Mouse (Mus musculus) macrophage (primary cell): ENCODE results near the gene 1810010H24Rik. TPM values are rescaled to one million over a fixed set of nuclear protein-coding genes. Genes with fewer than 3 reads are reported as not detected.
"Not testable (repeated sequence)": the region's sequence is repeated elsewhere in the genome, so short reads cannot be mapped to it uniquely, and the experiment has no call there.

Experiments
- H3K27ac ChIP-seq: fragments of 350-480 bp; formaldehyde crosslinking; 2 replicates; pipeline ENCODE4 v1.9.0; 2021
- H3K36me3 ChIP-seq: fragments of 350-480 bp; formaldehyde crosslinking; 2 replicates; pipeline ENCODE4 v1.9.0; 2021; ENCODE audit errors: inconsistent target
- H3K4me3 ChIP-seq: fragments of 350-480 bp; formaldehyde crosslinking; 2 replicates; pipeline ENCODE4 v1.9.0; 2021; ENCODE audit errors: inconsistent target
- H3K79me2 ChIP-seq: fragments of 350-480 bp; formaldehyde crosslinking; 2 replicates; pipeline ENCODE4 v1.9.0; 2021; ENCODE audit errors: inconsistent target
- WGBS: methylation state at CpG from one replicate; pipeline ENCODE4 v1.1.7; 2026; ENCODE audit warnings: inconsistent platforms; ENCODE audit not compliant: missing documents; 5-methylcytosine and 5-hydroxymethylcytosine counted together
- polyA plus RNA-seq: library from polyadenylated mRNA; stranded (reverse); fragments of 250-400 nt; gene quantifications from 3 replicates; pipeline ENCODE4 v1.2.4, GENCODE M21; 2018; ENCODE audit warnings: inconsistent platforms

1810010H24Rik gene
- polyA plus RNA-seq, 1 experiment from 2014 or later = 0.27 TPM

DNA sequence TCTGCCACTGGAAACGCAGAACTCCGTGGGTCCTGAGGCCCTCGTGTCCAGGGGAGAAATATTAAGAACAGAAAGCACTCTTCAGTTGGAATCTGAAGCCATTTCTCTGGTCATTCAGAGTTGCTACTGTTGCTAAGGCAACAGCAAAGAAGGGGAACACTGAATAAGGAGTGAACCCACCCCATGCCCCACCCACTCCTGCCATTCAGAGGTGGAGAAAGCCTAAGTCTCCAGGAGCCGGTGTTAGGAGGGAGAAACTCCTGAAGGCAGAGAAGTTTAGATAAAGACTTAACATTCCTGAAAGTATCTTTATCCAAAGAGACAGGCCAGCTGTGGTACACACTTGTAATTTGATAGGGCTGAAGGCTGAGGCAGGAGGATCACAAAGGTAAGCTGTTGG is 6.2 kb upstream of the 1810010H24Rik start:
- 81% methylated on average over 4 of the region's 4 CpGs for WGBS
- H3K4me3 ChIP-seq = no peak overlapping the region
- no peak overlapping the region for H3K27ac ChIP-seq
- no peaks in the 10 kb centered on the region for H3K36me3 ChIP-seq
- H3K79me2 ChIP-seq = no peaks in the 10 kb centered on the region

DNA sequence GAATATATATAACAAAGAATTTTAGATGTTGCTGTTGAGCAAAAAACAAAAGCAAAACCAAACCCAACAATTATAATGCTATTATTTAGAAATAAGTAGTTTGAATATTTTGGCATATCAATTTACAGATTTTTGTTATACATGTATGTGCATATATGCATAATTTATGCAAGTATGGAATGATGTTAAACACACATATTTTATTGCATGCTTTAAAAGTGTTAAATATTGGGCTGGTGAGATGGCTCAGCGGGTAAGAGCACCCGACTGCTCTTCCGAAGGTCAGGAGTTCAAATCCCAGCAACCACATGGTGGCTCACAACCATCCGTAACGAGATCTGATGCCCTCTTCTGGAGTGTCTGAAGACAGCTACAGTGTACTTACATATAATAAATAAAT is 5.8 kb upstream of the 1810010H24Rik start:
- not testable (repeated sequence) for H3K36me3 ChIP-seq, H3K4me3 ChIP-seq, H3K27ac ChIP-seq, H3K79me2 ChIP-seq
- no CpG with 5 or more reads among the region's 5 CpGs for WGBS

DNA sequence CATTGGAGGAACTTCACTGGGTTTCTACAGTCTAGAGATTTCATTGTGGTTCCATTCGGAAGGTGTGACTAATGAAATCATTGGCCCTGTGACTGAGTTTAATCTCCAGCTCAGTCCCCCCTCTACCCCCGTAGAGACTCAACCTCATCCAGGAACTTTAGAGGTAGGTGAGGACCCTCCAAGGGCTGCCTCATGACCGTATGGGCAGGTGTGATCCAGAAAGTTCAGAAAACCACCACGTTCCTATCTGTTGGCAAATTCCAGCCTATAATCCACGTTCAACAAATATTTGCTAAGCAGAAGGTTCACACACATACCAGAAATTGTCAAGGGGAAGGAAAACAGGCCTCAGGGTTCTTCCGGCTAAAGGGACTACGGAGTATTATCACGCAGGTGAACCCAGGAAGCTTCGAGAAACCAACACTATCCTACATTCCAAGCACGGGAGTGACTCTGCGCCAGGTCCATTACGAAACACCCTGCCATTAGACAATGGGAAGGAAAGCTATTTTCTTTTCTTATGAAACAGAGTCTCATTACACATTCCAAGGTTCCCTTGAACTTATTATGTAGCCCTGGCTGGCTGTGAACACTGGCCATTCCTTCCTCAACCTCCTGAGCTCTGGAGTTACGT is 3.3 kb upstream of the 1810010H24Rik start:
- Histone ChIP-seq H3K79me2 (no peaks in the 10 kb centered on the region), H3K27ac (no peak overlapping the region), H3K36me3 (no peaks in the 10 kb centered on the region), H3K4me3 (no peak overlapping the region)
- WGBS = 90% methylated on average over 13 of the region's 13 CpGs

DNA sequence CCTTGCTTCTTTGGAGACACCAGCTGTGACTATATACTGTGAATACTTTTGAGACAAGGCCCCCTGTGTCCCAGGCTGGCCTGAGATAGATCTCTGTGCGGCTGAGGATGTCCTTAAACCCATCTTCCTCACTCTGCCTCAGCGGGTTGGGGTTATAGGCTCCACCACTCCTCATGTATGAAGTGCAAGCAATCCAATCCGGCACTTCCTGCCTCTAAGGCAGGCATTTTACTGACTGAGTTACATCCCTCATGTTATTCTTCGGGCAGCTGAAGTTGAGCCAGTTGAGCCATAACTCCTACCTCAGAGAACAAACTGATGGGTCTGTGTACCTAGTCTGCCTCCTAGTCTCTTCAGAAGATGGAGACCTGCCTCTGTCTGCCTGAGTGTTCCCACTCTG is 1.1 kb upstream of the 1810010H24Rik start:
- Histone ChIP-seq H3K36me3 (no peaks in the 10 kb centered on the region), H3K27ac (no peak overlapping the region), H3K4me3 (no peak overlapping the region), H3K79me2 (no peaks in the 10 kb centered on the region)
- 88% methylated on average over 4 of the region's 4 CpGs for WGBS

DNA sequence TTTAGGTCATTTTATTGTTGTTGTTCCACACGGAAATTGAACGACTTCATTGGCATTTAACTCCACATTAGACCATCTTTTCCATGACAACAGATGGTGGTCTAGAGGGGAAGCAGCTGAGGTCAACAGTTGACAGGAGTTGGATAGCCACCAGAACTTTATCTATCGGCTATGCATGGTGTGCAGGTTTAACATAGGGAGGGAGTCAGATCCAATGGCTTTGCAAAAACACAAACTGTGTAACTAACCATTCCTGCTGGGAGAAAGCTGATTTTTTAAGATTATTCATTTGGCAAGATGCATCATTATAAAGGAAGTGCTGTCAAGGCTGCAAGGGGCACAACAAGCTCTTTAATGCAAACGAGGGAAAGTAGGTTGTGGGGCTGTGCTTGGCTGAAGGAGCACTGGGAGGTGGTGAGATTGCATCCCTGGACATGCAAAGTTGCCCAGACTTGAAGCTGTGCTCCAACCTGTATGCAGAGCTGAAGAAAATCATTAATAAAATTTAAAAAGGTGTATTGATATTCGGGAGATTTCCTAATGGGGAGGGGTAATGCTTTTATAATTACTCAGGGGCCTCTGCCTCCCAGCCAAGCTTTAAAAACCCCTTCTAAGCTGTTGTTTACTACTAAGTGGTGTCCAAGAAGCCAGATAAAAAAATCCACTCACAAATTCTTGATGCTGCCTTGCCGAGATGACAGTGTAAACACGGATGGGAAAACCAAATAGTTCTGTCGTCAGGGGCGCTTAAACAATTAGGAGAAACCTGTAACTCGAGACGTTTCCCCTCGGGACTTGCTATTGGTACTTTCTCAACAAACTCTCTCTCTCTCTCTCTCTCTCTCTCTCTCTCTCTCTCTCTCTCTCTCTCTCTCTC is 1.3 kb downstream of the 1810010H24Rik start:
- Histone ChIP-seq H3K27ac (no peak overlapping the region), H3K4me3 (peak overlapping the region; percentile 34; the same call in 1 of the 2 replicates), H3K36me3 (no peaks in the 10 kb centered on the region), H3K79me2 (no peaks in the 10 kb centered on the region)
- WGBS = 12% methylated on average over 12 of the region's 12 CpGs

DNA sequence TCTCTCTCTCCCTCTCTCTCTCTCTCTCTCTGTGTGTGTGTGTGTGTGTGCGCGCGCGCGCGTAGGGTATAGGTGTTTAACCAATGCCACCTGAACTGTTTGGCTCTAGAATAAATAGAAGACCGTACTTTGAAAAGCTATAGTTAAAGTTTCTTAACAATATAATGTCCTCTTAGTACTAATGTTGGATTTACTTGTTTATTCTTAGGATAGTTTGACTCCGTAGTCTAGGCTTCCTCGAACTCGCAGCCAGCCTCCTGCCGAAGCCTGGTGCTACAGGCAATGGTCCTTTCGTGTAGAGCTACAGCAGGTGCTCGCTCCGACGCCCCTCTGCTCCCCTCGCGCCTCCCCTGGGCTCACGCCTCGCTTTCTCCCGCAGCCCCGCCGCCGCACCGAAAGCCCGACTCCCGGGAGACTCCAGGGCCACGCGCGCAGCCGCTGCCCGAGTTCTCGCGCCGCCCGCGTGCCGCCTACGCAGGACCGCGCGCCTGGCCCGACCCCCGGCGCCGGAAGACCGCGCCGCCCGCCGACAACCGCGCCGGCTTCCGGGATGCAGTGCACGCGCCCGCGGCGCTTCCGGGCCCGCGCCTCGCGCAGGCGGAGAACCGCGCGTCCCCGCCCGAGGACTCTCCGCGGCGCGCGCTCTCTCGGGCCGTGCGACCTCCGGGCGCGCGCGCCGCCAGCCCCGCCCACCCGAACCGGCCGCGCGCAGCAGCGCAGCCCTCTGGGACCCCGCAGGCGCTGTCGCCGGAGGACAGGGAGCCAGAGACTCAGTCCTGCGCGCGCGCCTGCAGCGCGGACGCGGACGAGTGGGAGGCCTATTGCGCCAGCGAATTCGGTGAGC is 2.2 kb downstream of the 1810010H24Rik start:
- H3K36me3 ChIP-seq = no peaks in the 10 kb centered on the region
- under 1% methylated on average over 73 of the region's 107 CpGs for WGBS
- no peak overlapping the region for H3K27ac ChIP-seq
- no peaks in the 10 kb centered on the region for H3K79me2 ChIP-seq
- H3K4me3 ChIP-seq = peak overlapping the region; percentile 48

DNA sequence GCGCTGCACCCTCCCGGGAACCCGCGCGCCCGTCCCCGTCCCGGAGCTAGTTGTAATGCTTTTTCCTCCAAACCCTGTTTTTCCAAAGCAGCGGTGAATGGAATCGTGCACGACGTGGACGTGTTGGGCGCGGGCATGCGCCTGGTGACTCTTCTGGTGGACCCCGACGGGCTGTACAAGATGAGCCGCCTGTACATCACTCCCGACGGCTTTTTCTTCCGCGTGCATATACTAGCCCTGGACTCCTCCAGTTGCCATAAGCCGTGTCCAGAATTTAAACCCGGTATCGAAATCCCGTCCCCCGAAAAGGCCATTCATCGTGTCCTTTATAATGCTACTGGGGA is 2.8 kb downstream of the 1810010H24Rik start:
- H3K36me3 ChIP-seq = no peaks in the 10 kb centered on the region

DNA sequence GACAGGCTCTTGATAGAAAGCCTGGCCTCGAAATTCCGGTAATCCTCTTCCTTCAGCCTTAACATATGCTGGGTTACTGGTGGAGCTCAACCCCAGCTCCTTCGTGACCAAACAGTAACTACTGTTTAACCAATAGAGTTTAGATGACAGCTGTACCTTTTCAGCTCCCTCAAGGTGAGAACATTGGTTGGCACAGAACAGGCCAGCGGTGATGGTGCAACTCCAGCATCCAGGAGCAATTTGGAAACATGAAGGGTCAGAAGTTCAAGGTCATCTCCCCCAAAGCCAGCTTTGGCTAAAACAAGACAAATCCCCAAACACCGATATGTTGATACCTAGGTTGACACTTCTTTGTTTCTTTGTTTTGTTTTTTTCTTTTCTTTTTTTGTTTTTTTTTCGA is 3.3 kb downstream of the 1810010H24Rik start:
- no peaks in the 10 kb centered on the region for H3K79me2 ChIP-seq
- no peak overlapping the region for H3K27ac ChIP-seq
- WGBS = 87% methylated on average over 6 of the region's 6 CpGs
- H3K36me3 ChIP-seq = no peaks in the 10 kb centered on the region
- H3K4me3 ChIP-seq = peak overlapping the region; percentile 48

More for the DNA sequence above, 2.8 kb downstream of the 1810010H24Rik start:
- Histone ChIP-seq H3K79me2 (no peaks in the 10 kb centered on the region), H3K27ac (no peak overlapping the region), H3K4me3 (peak overlapping the region; percentile 48)
- 4% methylated on average over 29 of the region's 29 CpGs for WGBS

DNA sequence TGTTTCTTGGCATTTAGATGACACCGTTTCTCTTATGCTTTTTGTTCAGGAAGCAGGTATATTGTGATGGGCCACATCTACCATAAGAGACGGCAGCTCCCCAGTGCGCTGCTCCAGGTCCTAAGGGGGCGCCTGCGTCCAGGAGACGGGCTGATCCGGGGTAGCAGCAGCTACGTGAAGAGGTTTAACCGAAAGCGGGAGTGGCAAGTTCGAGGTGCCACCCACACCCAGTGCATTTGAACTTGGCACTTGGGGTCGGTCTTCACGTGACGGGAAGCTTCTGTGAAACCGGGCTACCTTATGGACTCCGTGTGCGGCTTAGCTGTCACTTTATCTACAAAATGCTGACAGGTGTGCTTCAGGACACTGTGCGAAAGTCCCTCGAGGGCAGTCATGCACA is 4.1 kb downstream of the 1810010H24Rik start:
- Histone ChIP-seq H3K27ac (no peak overlapping the region), H3K79me2 (no peaks in the 10 kb centered on the region), H3K36me3 (no peaks in the 10 kb centered on the region), H3K4me3 (no peak overlapping the region)
- WGBS = 50% methylated on average over 18 of the region's 19 CpGs

DNA sequence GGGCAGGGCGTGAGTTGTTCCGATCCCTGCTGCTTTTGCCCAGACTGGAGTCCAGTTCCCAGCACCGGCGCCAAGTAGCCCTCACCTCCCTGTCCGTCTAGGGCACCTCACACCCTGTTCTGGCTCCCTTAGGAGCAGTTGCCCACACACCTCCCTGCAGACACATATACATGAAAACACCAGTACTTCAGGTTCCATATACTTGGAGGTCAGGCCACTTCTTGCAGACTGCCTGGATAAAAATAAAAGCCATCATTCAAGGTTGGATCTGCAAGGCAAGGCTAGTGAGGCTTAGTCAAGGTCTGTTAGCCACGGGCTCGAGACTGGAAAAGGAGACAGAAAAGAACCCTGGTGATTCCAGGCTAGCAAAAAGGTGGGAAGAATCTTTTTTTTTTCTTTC is 6.2 kb downstream of the 1810010H24Rik start:
- Histone ChIP-seq H3K27ac (no peak overlapping the region), H3K4me3 (no peak overlapping the region), H3K36me3 (no peaks in the 10 kb centered on the region), H3K79me2 (no peaks in the 10 kb centered on the region)
- WGBS = 85% methylated on average over 7 of the region's 7 CpGs

DNA sequence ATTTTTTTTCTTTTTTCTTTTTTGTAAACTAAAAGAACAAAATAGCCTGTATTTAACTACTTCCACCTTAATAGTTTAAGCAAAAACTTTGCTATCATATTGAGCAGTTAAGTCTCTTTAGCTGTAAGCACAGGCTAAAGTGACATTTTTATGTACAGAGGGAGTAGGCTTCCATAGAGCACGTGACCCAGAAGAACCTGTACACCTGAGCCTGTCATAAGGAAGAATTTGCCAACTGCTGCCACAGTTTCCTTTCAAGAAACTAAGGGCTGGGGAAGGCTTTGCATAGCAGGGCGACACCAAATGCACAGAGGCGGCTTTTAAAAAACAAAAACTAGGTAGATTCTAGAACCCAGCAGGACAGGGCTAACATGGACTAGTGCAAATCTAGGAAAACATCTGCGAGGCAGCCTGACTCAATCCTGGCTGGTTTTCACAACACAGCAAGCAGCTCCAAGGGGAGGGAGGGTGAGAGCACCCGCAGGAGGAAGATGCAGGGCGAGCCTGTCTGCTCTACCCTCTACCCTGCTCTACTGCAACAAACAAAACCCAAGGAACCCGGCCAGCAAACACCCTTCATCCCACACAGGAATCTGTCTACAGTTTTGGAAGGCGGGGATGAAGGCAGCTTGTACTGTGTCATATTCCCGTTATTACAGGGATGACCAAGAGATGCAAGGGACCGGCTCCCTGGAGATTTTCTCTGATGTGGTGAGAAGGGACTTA is 8.8 kb downstream of the 1810010H24Rik start:
- no peak overlapping the region for H3K27ac ChIP-seq
- H3K79me2 ChIP-seq = no peaks in the 10 kb centered on the region
- H3K36me3 ChIP-seq = no peaks in the 10 kb centered on the region; the same call in 1 of the 2 replicates
- WGBS = 94% methylated on average over 10 of the region's 10 CpGs
- H3K4me3 ChIP-seq = no peak overlapping the region

DNA sequence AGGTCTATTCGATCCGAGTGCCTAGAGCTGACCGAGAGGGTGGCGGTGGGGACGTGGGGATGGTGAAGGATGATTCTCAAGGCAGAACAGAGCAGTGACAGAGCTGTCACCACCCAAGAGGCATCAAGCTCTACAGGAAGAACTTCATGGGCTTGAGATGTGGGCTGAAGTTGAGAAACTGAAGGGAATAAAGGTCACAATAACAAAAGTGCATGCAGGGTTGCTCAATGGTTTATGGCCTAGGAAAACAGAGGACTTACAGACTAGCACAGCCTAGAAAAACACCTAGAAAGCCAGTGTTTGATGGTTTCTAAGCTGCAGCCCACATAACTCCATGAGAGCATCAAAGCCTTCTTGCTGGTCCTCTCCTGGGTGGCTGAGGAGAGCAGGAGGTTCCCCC is 13.9 kb downstream of the 1810010H24Rik start:
- Histone ChIP-seq H3K36me3 (peaks cover 32% of the 10 kb centered on the region), H3K27ac (no peak overlapping the region), H3K4me3 (no peak overlapping the region), H3K79me2 (no peaks in the 10 kb centered on the region)
- 93% methylated on average over 5 of the region's 5 CpGs for whole genome bisulfite sequencing

DNA sequence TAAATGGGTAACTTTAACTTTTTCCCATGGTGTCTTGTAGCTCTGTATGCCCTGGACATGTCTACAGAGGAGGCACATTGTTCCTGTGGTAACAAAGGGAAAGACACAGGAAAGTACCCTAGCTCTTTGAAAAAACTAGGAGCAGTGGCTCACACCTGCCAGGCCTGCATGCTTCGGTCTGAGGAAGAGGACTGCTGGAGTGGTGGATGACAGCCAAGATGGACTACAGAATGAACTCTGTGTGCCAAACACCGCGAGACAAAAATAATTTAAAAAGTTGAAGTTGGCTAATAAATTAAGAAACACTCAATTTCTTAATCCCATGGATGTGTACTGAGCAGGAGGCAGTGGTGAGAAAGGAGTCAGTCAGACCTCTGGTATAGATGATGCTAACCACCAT is 15.9 kb downstream of the 1810010H24Rik start:
- Histone ChIP-seq H3K4me3 (no peak overlapping the region), H3K36me3 (peaks cover 44% of the 10 kb centered on the region), H3K27ac (no peak overlapping the region), H3K79me2 (no peaks in the 10 kb centered on the region)
- WGBS = 94% methylated on average over 3 of the region's 3 CpGs

DNA sequence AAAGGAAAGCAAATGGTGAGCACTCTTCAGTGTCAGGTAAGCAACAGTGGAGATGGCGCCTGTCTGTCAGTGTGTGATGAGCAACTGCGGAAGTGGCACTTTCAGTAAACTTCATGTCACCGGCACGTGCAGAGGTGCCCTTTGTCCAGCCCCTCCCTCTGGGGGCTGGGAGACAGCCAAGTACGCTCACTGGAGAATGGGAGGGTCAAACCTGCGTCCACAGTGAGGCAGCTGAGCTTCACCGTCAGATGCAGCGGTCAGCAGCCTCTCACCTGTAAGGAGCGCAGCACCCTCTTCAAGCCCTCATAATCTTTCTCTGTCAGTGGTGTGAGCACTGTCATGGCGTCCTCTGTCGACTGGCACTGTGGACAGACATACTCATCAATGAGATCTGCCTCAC is 17.9 kb downstream of the 1810010H24Rik start:
- 96% methylated on average over 11 of the region's 11 CpGs for WGBS
- Histone ChIP-seq H3K79me2 (no peaks in the 10 kb centered on the region), H3K27ac (no peak overlapping the region), H3K4me3 (no peak overlapping the region), H3K36me3 (peaks cover 58% of the 10 kb centered on the region)
